Mouse (Mus musculus): ENCODE results near the gene Gm42715.

The Gm42715 gene

DNA sequence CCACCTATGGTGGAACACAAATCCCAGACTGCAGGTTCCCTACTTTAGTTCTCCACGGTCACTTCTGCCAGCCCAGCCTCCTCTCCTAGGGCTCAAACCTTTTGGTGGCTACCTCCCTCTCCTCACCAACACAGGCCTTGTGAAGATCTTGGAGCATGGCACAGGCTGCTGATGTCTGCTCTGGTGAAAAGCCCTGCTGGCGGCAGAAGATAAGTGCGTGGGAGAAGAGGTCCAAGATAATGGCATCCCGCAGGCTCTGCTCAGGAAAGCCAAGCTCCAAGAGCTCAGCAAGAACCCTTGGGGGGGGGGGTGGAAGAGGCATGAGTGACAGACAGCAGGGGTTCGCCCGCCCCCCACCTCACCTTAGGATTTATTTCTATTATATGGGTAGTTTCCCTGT, 66.8 kb downstream of the Gm42715 start:
- DNase-seq (ENCODE audit: low spot score) = no peak

DNA sequence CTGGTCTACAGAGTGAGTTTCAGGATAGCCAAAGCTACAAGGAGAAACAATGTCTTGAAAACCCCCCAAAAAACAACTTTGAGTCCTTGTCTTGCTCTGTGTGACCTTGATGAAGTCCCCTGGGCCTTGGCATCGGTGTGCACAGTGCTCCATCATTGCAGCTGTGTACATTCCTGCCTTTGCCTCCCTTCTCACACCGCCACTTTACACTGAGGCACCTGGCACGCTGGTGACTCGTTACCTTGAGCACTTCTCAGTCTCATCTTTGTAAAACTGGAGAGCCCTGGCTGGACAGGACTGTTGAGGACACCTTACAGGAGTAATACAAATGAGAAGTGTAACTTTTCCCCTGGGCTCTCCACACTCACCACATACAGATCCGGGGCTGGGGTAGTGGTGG, 67.8 kb downstream of the Gm42715 start:
- DNase-seq (ENCODE audit: low spot score) = no peak

DNA sequence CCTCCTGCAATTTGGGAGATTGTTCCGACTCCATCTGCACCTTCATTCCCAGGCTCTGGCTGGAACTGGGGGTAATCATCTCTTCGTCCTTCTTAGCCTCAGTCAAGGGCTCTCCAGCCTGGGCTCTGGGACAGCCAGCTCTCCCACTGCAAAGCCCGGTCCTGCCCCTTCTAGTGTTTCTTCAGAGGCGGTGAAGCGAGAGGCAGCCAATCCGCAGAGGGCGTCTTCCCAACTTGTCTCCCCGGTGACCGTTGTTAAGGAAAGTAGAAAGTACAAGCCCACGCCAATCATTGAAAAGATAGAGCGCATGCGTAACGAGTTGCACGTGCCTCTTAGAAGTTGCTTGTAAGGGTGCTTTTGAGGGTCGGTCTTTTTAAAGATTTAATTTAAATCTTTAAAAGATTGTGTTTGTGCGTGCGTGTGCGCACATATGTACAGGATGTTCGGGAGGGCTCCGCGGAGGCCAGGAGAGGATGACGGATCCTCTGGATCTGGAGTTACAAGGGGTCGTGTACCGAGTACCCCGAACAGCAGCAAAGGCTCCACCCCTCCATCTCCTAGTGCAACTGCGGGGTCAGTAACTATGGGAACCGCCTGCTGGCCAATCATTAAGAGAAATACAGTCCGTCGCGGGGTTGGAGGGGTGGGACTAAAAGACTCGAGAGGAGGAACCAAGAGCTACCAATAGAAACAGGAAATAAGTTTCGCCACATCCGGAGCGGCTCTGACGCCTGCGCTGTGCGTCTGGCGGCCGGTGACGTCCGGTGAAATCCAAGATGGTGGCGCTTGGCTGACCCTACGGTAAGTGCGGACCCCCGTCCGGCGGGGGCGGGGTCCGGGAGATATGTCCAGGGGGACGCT, 68.9 kb downstream of the Gm42715 start, which contains the start of the genes Ccdc189 and Rnf40:
Gene Ccdc189 (minus strand): TSS at position 585 of the 861 bp plus-strand sequence.
Gene Rnf40 (plus strand): TSS at position 757 of the 861 bp plus-strand sequence.
- peak; percentile 98 for DNase-seq (ENCODE audit: low spot score)

DNA sequence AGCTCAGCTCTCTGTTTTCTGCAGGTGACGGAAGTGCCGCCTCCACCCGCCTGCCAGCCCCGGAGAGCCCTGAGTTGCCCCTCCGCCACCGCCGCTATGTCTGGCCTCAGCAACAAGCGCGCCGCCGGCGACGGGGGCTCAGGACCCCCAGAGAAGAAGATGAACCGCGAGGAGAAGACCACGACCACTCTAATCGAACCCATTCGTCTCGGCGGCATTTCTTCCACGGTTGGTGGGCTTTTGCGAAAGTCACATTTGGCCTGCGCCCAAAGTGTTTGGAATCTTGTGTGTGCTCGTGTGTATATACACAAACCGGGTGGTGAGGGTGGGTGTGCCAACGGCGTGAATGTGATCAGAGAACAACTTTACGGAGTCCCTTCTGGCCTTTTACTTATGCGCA, 69.5 kb downstream of the Gm42715 start:
- no peak for DNase-seq (ENCODE audit: low spot score)

DNA sequence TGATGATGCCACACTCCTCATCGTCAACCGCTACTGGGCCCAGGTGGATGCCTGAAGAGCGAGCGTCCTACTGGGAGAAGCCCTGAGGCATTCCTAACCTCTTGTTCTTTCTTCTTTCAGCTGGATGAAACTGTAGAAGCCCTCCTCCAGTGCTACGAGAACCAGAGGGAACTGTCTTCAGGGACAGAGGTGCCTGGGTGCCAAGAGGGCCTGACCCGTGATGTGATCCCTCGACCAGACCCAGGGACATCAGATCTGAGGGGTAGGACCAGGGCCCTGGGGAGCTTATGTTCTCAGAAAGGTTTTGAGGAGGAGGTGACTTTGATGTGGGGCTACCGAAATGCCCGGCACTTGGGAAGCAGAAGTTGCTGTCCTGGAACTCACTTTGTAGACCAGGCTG, 70.3 kb downstream of the Gm42715 start:
- no peak for DNase-seq (ENCODE audit: low spot score)

DNA sequence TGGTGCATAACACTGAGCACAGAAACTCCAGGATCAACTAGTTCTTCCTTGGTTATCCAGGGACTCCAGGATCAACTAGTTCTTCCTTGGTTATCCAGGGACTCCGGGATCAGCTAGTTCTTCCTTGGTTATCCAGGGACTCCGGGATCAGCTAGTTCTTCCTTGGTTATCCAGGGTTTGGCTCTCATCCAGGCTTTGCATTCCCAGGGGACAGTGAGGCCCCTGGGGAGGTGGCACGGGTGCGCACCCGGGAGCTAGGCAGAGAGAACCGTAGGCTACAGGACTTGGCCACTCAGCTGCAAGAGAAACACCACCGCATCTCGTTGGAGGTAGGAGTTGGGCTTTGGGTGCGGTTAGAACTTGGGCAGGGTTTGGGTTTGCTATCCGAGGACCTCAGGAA, 71.7 kb downstream of the Gm42715 start:
- no peak for DNase-seq (ENCODE audit: low spot score)

DNA sequence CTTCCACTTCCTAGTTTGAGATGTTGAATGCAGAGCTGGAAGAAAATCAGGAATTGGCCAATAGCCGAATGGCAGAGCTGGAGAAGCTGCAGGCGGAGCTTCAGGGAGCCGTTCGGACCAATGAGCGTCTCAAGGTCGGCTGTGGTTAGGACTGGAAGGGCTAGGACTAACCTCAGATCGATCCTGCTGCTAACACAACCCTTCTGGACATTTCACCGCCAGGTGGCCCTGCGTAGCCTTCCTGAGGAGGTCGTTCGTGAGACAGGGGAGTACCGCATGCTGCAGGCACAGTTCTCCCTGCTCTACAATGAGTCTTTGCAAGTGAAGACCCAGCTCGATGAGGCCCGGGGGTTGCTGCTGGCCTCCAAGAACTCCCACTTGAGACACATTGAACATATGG, 73.2 kb downstream of the Gm42715 start:
- no peak for DNase-seq (ENCODE audit: low spot score)

DNA sequence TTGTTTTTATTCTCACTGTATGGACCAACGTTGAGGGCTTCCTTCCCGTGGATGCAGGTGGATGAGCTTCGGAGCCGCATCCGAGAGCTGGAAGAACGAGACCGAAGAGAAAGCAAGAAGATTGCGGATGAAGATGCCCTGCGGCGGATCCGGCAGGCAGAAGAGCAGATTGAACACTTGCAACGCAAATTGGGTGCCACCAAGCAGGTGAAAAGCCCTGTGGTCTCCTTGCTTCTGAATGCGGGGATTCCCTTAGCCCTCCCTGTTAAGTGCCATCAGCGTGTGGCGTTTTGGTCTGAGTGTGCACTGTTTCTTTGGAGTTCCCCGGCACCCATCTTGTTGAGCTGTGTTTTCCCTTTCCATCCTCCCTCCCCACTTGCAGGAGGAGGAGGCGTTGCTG, 77.4 kb downstream of the Gm42715 start:
- no peak for DNase-seq (ENCODE audit: low spot score)

DNA sequence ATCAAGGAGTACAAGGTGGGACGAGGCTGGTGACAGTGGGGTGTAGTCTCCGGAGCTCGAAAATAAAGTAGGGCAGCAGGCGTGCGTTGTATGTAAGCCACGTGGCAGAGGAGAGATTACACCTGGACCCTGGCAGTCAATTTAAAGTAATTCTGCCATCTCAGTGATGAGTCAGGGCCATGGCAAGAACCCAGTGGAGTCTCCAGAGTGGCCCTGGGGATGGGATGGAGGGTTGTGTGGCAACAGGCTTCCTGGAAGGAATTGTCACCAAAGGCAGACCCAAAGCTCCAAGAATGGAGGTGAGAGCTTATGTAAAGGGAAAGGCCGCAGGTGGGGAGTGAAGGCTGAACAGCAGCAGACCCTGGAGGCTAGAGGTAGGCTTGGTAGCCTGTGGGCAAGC, 81.2 kb downstream of the Gm42715 start:
- no peak for DNase-seq (ENCODE audit: low spot score)

DNA sequence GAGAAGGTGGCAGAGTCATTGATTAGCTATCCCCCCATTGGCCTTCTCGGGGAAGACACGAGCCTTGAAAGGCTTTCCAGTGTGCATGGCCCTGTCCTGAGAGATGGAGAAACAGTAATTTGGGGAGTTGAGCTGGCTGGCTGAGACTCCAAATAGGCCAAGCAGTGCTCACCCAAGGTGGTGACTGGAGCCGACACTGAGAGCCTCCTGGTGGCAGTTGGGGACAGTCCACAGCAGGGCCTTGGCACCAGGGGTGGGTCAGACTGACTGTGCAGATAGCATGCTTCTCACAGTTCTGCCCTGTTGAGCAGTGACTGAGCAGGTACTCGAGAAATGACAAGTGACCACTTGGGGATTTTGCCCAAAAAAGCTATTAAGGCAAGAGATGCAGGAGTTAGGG, 82.4 kb downstream of the Gm42715 start:
- DNase-seq (ENCODE audit: low spot score) = no peak

DNA sequence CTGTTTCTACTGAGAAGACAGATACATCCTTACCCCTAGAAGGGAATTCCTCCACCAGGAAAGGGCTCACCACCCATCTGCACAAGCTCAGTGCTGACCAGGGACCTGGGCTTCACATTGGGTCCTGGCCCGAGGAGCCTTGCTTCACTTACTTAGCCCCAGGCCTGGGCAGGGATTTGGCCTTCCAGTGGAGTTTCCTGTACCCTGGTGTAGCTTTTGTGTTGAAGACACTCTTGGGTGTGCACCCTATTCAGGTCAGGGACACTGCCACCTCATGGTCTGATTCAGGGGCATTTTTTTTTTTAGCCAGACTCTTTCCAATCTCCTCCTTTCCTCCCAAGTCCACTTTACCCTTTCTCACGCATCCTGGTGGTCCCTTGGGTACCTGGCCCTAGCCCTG, 83.5 kb downstream of the Gm42715 start:
- DNase-seq (ENCODE audit: low spot score) = no peak

DNA sequence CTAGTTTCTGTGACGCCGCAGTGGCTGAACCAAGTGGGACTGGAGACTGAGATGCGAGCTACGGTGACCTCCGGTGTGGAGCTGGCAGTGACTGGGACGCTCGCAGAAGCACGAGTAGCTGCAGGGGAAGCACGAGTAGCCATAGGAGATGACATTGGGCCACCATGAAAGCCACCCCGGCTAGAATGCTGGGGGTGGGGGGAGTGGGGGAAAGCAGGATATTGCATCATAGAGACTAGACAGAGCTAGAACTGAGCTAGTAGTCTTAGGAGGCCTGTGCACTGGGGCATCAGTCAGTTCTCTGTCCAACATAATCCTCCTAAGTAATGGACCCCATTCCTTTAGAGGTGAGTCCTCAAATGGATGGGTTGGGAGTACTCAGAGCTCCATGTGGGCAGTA, 84.9 kb downstream of the Gm42715 start:
- no peak for DNase-seq (ENCODE audit: low spot score)

DNA sequence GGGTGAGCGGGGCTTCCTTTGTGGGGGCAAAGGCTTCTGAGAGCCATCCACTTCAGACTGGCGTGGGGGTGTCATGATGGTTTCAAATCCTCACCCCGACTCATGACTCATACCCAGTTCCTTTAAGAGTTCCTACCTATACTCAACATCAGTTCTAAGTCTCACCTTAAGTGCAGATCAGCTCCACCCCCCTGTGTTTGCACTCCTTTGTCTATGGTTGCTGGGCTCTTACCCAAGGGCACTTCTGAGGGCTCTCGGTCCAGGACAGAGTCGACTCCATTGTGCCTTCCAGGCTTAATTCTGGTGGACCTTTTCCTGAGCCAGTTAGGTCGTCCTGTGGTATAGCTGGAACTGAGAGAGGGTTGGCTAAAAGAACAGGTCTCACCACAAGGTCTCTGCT, 87.8 kb downstream of the Gm42715 start:
- peak; percentile 80 for DNase-seq (ENCODE audit: low spot score)

DNA sequence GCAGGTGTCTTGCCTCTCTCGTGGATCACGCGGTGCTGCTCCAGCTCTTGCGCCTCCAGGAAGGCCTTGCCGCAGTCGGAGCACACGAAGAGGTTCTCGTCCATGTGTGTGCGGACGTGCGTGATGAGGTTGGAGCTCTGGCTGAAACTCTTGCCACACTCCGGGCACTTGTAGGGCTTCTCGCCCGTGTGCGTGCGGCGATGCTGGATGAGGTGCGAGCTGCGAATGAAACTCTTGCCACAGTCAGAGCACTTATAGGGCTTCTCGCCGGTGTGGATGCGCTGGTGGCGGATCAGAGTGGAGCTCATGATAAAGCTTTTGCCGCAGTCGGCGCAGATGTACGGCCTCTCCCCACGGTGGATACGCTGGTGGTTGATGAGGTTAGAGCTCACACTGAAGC, 91.6 kb downstream of the Gm42715 start:
- DNase-seq (ENCODE audit: low spot score) = no peak

DNA sequence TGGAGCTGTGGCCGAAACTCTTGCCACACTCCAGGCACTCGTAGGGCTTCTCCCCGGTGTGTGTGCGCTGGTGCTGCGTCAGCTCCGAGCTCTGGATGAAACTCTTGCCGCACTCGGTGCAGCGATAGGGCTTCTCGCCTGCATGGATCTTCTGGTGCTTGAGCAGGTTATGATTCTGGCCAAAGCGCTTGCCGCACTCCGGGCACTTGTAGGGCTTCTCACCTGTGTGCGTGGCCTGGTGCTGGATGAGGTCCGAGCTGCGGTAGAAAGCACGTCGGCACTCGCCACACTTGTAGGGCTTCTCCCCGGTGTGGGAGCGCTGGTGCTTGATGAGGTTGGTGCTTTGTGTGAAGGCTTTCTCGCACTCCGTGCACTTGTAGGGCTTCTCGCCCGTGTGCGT, 92.2 kb downstream of the Gm42715 start:
- no peak for DNase-seq (ENCODE audit: low spot score)

DNA sequence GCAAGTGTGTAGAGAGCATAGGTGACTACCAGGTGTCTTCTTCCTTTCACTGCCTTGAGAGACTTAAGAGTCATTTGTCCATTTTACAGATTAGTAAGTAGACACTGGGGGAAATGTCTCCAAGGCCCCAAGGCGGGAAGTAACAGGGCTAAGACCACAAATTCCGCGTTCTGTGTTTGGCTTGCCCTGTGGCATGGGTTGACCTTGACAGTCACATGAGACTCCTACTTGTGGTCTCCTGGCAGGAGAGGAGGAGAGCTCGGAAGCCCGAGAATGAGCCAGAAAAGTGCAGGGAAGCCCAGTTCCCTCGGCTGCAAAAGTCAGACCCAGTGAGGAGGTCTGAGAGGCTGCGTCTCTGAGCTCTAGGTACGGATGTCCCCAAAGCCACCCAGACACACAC, 94.1 kb downstream of the Gm42715 start:
- no peak for DNase-seq (ENCODE audit: low spot score)

DNA sequence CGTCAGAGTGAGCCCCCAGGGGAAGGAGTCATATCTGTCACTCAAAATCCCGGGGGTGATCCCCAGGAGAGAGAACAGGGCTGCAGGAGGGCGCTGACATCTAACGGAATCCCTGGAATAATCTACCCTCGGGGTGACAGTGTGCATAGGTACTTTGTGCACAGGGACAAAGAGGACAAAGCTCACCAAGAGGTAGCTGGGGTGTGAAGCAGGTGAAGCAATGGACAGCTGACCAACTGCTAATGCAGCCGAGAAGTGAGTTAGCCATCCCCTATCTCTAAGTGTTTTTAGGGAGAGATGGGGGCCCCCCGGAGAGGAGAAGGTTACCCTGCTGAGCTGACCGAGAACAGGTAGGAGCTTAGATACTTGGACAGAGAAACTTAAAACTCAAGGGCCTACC, 94.7 kb downstream of the Gm42715 start:
- DNase-seq (ENCODE audit: low spot score) = no peak

DNA sequence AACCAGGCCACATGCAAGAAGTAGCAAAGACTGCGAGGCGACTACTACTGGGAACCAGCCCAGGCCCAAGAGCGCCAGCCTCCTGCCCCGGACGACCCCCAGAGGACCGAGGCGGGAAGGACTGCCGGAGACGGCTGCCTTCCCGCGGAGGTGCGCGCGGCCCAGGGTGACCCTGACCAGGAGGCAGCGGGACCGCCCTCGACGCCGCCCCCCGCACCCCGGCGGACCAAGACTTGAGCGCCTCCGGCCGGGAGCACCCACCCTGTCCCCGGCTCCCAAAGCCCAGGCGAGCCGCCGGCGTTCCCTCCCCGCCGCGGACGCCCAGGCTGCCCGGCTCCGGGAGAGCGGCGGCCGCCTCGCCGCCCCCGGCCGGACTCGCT, 95.1 kb downstream of the Gm42715 start:
- no peak for DNase-seq (ENCODE audit: low spot score)

DNA sequence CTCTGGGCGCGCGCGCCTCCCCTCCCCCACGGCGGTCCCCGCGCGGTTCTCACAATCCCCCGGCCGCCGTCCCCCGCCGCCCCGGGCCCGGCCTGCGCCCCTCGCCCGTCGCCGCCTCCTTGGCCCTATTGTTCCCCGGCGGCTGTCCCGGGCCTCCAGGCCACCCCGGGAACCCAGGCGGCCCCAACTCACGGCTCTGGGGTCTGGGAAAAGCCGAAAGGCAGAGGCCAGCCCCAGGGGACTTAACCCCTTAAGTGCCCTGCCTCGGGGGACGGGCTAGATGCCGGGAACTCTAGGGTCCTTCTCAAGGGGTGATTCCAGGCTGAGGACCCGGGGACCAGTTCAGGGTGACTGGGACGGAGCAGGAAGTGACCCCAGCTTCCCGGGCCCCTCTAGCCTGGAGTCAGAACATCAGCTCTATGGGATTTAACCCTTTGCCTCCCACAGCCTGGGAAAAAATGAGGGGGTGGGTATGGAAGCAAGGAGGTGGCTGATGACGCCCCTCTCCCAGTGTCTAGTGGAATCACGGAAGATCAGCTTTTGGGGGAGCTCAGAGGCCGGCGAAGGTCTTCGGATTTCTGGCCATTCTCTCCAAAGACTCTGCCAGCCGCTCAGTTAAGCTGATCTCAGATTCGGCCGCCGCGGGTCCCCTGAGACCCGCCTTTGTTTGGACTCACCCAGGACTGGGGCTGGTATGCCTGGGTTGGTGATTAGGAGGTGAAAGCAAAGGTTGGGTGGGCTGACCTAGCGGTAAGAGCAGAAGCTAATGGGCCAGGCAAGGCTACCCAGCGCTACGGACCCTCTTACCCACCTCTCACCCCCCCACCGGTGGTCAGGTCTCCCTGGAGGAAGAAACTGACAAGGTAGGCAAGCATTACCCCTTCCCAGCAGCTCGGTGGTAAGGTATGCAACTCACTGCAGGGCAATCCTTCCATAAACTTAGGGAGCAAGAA, 95.8 kb downstream of the Gm42715 start, which contains the start of gene Zfp629:
Gene Zfp629 (minus strand): TSS at position 907 of the 953 bp plus-strand sequence.
- DNase-seq (ENCODE audit: low spot score) = peak; percentile 76

DNA sequence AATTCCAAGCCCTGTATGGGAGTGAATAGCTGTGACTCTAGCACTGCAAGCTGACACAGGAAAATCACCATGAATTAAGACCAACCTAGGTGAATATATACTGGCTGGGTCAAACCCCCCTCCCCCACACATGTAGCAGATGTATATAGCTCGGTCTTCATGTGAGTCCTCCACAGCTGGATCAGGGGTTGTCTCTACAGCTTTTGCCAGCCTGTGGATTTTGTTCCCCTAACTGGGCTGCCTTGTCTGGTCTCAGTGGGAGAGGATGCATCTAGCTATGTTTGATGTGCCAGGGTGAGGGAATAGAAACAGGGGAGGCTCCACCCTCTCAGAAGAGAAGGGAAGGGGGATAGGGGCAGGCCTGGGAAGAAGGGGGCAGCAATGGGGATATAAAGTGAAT, 97.0 kb downstream of the Gm42715 start:
- no peak for DNase-seq (ENCODE audit: low spot score)

Data from lung, postnatal 25 days (tissue).